Mouse (Mus musculus) cerebellum, postnatal 4 days (tissue): ENCODE measurements around the gene Lce1g.

Experiments used
- DNase-seq, 2 experiments: peaks; one replicate each; pipeline ENCODE4 v3.0.0; 2022; ENCODE audit warnings: low spot score in 2 of 2, mixed read lengths in 1 of 2

Lce1g gene

DNA sequence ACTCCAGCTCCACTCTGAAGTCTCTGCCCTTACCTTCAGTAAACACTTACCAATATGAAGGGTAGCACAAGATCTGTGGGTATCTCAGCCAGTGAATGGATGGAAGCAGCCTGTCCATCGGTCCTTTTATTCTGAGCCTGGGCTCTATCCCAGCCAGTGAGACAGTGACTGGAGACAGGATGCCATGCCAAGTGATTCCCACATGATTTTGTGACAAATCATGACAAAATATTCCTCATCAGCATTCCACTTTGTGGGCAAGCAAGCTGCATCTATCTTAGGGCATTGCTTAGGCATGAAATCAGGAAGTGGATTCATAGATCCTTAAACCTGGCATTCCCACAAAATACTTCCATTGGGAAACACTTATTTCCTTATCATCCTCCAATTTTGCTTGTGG, at the start of gene Lce1g:
Gene Lce1g, minus strand, starts transcription at position 101 of the 400 bp plus-strand sequence.
- no peak for DNase-seq

DNA sequence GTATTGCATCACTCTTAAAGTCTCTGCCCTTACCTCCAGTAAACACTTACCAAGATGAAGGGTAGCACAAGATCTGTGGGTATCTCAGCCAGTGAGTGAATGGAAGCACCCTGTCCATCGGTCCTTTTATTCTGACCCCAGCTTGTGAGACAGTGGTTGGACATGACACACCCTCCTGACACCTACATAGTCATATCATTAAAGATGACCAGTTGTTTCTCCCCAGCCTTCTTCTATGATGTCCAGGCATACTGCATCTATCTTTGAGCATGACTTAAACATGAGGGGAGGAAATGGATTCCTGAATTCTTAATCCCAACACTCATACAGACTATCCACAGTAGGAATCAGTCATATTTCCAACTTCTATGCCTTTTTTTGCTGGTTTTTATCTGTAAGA, 38.3 kb upstream of the Lce1g start, which contains the start of gene Lce1j:
Gene Lce1j, minus strand, starts transcription at position 101 of the 400 bp plus-strand sequence.
- DNase-seq = no peak

DNA sequence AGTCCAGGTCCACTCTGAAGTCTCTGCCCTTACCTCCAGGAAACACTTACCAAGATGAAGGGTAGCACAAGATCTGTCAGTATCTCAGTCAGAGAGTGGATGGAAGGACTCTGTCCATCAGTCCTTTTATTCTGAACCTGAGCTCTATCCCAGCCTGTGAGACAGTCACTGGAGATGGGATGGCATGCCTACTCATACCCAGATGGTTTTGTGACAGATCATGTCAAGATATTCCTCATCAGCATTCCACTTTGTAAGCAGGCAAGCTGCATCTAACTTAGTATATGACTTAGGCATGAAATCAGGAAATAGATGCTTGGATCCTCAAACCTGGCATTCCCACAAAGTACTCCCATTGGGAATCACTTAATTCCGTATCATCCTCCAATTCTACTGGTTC, 26.7 kb upstream of the Lce1g start, which contains the start of gene Lce1i:
Gene Lce1i, minus strand, starts transcription at position 101 of the 400 bp plus-strand sequence.
- DNase-seq = no peak

DNA sequence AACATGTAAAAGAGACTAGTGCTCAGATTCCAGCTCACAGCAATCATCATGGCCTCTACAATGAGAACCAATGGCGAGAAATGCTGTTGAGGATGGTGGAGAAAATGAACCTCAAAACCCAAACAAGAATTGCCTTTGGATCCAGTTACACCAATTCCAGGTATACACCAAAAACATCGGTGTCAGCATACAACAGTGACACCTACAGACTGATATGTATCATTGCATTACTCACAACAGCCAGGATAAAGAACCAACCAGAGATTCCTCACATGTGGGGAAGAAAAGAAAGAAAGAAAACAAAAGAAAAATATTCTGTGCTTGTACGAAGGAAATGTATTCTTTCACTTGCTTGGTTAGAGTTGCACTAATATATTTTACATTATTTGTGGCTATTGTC, 19.4 kb upstream of the Lce1g start:
- DNase-seq = no peak

DNA sequence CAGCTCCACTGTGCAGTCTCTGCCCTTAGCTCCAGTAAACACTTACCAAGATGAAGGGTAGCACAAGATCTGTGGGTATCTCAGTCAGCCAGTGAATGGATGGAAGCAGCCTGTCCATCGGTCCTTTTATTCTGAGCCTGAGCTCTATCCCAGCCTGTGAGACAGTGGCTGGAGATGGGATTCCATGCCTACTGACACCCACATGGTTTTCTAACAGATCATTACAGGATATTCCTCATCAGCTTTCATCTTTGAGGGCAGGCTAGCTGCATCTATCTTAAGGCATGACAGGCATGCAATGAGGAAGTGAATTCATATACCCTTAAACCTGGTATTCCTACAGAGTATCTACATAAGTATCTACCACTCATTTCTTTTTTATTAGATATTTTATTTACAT, 12.8 kb upstream of the Lce1g start, which contains the start of gene Lce1h:
Gene Lce1h, minus strand, starts transcription at position 101 of the 400 bp plus-strand sequence.
- DNase-seq = no peak

DNA sequence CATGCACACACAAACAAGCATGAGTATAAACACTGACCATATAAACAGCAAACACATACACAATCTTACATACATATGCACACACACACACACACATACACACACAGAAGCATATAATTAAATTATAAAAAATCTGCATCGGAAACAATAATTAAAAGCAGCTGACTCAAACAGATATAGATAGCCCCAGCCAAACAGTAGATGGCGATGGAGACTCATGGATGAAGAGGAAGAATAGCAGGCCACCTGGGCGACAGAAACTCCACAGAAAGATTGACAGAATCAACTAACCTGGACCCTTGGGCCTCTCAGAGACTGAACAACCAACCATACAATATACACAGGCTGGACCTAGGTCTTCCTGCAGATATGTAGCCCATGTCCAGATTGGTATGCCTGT, 1.1 kb upstream of the Lce1g start:
- no peak for DNase-seq

DNA sequence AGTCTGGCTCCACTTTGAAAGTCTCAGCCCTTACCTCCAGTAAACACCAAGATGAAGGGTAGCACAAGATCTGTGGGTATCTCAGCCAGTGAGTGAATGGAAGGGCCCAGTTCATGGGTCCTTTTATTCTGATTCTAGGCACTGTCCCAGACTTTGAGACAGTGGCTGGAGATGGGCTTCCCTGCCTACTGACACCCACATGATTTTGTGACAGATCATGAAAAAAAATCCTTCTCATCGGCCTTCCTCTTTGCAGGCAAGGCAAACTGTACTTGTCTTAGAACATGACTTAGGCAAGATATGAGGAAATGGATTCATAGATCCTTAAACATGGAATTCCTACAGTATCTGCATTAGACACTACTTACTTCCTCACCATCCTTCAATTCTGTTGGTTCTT, 13.1 kb downstream of the Lce1g start, which contains the start of gene Gm38119:
Gene Gm38119, minus strand, starts transcription at position 101 of the 400 bp plus-strand sequence.
- no peak for DNase-seq

DNA sequence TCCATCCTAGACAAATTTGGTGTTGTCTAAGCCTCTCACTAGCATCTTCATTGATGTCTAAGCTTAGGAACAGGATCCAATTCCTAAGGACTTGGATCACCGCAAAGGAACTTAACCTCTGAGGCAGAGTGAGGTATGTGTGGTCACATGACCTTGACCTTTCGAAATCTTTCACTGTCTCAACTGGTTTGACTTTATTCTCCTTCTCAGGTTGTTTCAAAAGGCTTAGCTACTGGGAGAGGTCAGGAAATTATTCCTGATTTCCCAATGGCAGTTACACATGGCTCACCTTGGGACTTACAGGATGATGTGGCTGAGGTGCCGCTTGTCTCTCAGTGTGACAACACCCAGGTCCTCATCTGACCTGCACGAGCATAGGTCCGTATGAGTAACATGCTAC, 29.5 kb downstream of the Lce1g start:
- no peak for DNase-seq

DNA sequence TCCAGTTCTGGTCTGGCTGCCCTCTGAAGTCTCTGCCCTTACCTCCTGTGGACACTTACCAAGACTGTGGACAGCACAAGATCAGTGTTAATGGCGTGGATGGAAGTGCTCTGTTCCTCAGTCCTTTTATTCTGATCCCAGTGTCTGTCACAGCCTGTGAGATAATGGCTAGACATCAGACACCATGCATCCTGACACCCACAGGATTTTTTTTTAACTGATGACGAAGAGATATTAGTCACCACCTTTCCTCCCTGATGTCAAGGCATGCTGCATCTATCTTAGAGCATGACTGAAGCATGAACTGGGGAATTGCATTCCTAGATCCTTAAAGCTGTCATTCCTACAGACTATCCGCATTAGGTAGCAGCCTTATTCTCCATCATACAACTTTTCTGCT, 31.9 kb downstream of the Lce1g start, which contains the start of gene Lce1f:
Gene Lce1f, minus strand, starts transcription at position 101 of the 400 bp plus-strand sequence.
- DNase-seq = no peak

DNA sequence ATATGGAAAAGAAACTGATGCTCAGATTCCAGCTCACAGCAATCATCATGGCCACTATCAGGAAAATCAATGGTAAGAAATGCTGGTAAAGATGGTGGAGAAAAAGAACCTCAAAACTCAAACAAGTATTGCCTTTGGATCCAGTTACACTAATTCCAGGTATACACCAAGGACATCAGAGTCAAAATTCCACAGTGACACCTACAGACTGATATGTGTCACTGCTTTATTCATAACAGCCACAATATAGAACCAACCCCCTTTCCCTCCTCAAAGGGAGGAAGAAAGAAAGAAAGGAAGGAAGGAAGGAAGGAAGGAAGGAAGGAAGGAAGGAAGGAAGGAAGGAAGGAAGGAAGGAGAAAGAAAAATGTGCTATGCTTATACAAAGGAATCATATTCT, 37.0 kb downstream of the Lce1g start:
- DNase-seq = no peak

DNA sequence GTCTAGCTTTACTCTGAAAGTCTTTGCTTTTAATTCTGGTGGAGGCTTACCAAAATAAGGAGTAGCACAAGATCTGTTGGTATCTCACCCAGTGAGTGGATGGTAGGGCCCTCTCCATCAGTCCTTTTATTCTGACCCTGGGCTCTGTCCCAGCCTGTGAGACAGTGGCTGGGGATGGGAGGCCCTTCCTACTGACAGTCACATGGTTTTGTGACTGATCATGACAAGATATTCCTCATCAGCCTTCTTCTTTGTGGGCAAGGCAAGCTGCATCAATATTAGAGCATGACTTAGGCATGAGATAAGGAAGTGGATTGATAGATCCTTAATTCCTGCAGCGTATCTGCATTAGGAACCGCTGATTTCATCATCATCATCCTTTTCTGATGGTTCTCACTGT, 43.2 kb downstream of the Lce1g start, which contains the start of gene Lce1e:
Gene Lce1e, minus strand, starts transcription at position 101 of the 400 bp plus-strand sequence.
- no peak for DNase-seq
